Mouse (Mus musculus) cerebellum, adult 8-10 months (tissue): ENCODE measurements around the gene Peli2.
"Not testable (repeated sequence)": the region's sequence is repeated elsewhere in the genome, so short reads cannot be mapped to it uniquely, and the experiment has no call there.

ENCODE experiments used
- DNase-seq: peaks from one replicate; pipeline ENCODE4 v3.0.0; 2022

The Peli2 gene

GRCm38 (mm10) chr14:48120752-48121528 is at the start of gene Peli2:
Peli2 (plus strand) TSS chr14:48120823.
- DNase-seq, result peak; percentile 75

GRCm38 (mm10) chr14:48072104-48072503 is 48.5 kb upstream of the Peli2 start:
- no peak for DNase-seq

GRCm38 (mm10) chr14:48073247-48074161 is 47.1 kb upstream of the Peli2 start:
- no peak for DNase-seq

- not testable (repeated sequence) for DNase-seq
Measured at GRCm38 (mm10) chr14:48079574-48079973, 41.0 kb upstream of the Peli2 start.

DNA sequence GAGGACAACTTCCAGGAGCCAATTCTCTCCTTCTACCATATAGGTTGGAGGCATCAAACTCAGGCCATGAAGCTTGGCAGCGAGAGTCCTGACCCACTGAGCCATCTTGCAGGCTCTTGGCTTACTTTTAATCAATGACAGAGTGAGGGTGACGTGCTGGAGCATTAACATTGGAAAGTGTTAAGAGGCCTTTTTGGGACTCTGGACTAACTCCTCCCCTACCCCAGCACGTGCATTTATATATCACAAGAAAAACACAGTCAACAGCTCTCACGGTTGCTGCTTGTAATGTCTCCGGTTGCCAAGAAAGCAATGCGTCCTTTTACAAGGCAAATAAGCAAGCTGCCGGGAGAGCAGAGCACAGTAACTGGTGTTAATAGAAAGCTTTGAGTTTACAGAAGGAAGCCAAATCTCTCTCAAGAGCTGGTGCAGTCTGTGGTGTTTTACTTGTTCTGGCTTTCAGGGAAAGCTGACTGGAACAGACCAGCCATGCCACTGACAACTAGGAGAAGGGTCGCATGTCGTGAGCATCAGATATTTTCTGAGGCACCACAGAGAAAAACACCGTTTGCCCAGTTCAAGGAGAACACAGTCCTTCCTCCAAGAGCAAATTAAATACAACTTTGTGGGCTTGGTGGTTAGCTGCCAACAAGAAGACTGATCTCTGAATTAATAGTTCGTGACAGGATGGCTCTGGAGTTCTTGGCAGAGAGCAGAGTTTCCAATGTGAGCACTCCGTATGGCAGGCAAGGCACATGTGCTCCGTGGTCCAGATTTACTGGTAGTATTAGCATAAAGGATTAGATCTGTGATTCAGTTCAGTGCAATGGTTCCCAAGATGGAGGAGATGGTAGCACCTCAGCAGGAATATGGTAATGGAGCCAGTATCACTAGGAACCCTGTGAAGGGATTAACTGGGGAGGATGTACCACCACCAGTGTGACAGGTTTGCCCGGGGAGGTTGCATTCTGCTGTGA is 36.5 kb upstream of the Peli2 start:
- DNase-seq, result peak; percentile 17

DNA sequence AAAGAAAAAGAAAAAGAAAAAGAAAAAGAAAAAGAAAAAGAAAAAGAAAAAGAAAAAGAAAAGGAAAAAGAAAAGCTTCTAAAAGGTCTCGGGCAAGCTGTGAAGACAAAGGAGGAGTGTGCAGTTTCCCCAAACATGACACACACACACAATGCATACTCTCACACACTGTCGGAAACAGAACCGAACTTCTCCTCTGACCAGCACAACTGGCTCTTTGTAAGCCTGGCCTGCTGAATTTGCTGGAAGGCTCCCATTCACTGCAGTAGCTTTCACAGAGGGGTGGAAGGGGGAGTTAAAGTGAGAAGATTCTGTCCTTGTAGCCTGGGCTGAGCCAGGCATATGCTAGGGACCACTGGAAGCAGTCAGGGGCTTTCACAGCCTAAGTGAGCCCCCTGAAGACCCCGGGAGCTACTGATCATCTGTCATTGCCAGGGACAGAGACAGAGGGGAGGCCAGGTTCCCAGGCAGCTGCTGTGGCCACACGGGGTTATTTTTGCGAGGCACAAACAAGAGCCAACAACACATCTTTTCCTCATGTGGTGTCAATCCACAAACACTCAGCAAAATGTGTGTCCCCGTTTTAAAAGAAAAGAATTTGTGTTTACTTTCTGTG is 33.8 kb upstream of the Peli2 start:
- no peak for DNase-seq

DNA sequence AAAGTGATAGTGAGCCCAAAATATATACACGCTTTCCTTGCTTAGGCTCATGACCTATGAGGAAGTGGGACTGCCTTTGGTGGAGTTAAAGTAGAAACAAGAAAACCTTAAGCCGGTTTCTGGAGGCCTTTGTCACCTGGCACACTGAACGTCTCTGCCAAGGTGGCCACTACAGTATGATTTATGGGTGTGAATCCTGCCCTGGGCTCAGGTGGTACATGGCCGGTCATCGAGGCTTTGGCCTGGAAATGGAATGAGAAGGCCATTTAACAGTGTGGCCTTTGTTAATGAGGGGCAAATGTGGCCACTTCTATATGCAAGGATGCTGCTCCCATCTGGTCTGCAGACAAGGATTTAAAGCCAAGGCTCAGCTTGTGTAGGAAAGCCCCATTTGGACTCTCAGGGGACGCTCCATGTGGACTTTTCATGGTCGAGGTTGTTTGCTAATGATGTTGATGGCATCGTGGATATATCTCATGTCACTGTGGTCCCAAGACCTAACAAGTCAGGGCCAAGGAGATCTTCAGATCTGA is 33.3 kb upstream of the Peli2 start:
- DNase-seq, result no peak

- DNase-seq, result no peak
Measured at GRCm38 (mm10) chr14:48090465-48090864, 30.2 kb upstream of the Peli2 start.

GRCm38 (mm10) chr14:48091160-48091559 is 29.5 kb upstream of the Peli2 start:
- DNase-seq, result no peak

DNA sequence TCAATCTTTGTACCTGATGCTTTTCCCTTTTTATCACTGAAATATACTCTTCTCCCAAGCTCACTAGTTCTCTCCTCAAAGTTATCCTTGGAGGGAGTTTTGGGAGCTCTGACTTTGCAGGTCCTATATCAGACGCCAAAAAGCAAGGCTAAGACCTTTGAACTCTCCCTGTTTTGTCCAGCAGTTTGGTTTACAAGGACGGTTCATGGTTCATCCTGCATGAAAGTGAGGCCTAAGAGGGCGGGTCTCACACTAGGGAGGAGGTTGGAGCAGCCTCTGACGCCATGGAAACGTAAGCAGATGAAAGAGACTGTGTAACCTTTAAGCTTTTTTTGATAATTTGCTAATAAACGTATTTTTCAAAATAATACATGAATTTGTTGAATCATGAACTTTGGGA is 22.4 kb upstream of the Peli2 start:
- DNase-seq, result no peak

DNA sequence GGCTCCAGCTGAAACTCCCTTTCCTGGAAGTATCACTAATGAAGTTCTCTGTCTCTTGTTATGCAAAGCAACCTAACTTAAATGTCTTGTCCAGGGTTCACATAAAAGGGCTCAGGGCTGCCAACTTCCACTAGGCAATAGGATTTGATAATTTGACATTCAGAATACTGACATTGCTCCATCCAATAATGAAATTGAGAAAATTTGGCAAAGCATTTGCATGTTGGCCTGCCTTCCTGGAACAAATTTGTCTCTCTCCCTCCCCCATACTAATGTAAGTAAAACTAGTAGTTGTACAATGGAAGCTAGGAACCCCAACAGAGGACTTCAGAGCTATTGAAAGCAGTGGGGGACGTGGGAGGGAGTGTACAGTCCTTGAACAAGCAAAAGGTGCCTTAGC is 21.3 kb upstream of the Peli2 start:
- no peak for DNase-seq

DNA sequence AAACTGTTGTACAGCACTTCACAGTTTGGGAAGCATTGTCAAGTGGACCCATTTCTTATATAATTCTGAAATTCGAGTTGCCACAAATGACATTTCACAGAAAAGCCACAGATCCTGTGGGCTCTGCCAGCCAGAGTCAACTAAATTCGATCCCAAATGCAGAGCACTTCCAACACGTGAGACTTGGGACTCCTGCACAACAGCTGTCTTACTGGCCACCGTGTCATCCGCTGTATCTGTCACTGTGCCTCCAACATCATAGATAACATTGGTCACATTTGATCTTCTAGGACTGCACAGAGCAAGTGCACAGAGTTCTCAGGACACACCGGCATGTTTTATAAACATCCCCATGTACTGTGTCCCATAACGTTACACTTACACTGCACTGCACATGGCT is 14.2 kb upstream of the Peli2 start:
- DNase-seq, result no peak

DNA sequence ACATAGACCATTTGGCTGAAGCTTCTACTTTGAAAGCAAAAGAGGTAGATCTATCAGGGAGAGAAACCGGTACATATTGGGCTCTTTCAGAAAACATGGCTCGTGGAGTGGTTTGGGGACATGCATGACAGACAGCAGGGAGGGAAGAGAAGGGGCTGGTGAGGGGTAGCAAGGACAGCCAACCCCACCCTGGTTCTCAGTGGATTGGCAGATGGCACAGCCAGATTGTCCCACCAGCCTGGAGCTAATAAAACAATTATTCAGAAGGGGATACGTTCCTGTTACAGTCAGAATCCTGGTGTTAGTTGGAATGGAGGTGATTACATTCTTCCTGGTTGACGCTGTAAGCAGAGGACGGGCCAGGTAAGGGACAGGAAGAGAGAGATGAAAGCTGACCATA is 2.6 kb upstream of the Peli2 start:
- DNase-seq, result no peak

DNA sequence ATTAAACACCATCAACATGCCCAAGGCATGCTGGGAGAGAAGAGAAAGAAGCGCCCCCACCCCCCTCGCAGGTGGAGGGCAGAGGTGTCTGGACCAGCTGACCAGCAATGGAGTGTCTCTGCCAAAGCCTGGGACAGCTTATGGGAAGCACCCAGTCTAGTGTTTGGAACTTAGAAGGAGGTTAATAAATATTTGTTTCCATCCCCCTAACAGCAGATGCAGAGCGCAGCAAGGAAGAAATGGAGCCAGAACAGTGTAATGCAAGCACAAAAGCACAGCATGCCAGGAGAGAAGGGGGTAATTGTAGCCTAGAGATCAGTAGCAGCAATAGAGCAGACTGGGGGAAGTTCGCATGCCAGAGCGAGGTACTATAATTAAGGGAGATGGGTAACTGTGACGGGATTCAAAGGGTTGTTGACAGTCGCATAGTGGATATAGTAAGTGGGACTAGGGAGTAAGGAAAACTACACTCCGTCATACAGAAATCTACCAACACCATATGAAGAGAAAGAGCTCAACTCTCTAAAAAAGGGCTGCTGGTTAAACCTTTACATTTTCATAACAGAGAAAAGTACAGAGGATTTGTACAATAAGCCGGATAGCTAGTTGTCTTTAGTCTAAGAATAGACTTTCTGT is 1.5 kb upstream of the Peli2 start:
- DNase-seq, result peak; percentile 15

- DNase-seq, result peak; percentile 8
Measured at GRCm38 (mm10) chr14:48119648-48120270, 864 bp upstream of the Peli2 start.

- no peak for DNase-seq
Measured at GRCm38 (mm10) chr14:48120443-48120751, 226 bp upstream of the Peli2 start.

DNA sequence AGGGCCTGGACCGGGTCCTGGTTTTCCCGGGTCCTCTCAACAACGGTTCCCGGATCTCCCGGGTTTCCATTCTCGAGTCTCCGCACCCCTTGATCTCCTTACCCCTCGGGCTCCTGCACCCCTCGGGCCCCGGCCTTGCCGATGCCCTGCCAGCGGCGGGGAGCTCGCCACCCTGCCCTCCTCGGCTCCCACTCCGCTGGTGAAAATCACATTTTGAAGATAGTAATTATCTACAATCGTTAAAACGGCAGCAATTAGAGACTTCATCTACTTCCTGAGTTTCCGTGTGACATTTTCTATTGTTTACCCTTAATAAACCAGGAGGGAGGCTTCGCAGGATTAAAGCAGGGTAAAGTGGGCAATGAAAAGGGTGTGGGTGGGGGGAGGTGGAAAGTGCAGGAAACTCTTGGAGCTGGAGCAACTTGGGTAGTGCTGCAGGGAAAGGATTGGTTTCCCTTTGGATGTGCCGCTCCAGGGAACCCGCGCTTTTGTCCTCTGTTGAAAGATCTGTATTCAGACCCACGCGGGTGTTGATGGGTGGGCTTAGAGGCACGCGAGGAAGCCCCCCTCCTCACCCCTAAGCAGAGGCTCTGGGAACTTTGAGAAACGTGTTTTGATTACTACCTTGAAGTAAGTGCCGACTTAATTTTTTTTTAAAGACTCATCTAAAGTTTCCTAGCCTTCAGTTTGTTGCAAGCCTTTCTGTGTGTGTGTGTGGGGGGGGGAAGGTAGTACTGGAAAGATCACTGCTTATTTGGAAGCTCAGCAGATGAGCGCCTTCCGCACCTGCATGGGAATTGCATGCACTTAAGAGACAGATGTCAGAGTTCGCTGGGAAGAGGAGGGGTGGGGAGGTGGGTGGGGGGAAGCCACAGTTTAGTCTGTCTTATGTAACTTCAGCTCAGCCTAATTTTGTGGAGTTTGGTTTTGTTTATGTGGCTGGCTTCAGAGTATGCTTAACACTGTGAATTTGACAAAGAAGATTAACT is 1.2 kb downstream of the Peli2 start:
- peak; percentile 32 for DNase-seq

DNA sequence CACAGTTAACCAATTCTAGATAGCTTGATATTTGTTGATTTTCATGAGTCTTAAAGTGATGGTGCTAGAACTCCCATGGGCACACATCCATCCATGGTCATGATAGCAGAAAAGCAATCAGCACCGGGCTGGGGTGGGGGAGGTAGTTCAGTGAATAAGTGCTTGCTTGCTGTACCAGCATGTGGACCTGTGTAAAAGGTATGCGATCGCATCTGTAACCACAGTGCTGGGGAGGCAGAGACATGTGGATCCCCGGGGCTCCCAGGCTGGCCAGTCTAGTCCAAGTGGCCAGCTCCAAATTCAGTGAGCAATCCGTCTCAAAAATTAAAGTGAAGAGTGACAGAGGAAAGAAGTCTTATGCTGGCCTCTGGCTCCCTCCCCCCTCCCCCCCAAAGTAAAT is 3.4 kb downstream of the Peli2 start:
- DNase-seq, result peak; percentile 4

GRCm38 (mm10) chr14:48124816-48125215 is 4.2 kb downstream of the Peli2 start:
- peak; percentile 10 for DNase-seq

GRCm38 (mm10) chr14:48125971-48126370 is 5.3 kb downstream of the Peli2 start:
- DNase-seq, result no peak
